ENCODE assay signal across 20 mouse cellular contexts in the genomic region with DNA sequence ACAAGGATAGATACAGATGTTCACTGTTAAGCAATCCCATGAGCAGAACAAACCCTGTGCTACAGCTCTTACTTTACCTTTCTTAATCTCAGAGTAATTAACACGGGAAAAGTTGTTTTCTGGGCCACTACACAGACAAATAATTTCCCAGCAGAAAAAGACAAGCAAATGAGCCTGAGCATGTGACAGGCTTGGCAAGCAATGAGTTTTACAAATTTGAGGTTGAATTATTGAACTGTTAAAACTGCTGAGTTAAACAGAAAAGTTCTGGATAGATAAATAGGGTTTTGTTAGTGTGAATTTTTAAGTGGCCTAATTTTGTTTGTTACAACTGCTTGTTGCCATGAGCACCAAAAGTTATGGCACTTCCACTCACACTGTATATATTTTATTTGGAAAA.
DNase-seq lines count a peak whose midpoint lies in the region; ATAC-seq and TF ChIP-seq lines count a peak whose summit lies in the region.
"Had no signal": no experiment of that assay in that cellular context is flagged by ENCODE, and none has a peak within 500 bp of the region (broad histone marks: within the 10 kb centered on the region; RNA-seq: fewer than 3 reads in every experiment).

No protein-coding gene starts in this region.

- POLR2A ChIA-PET in Patski (lab: Charles Lee) = no interaction called here

- ATAC-seq in Patski = no peak
- ATAC-seq in forebrain, postnatal 0 days = no peak
- ATAC-seq: forebrain, embryonic 13.5 days; hindbrain, postnatal 0 days had no signal

- CTCF ChIA-PET in Patski (lab: Charles Lee) = interaction anchor here (1.7 kb wide), 1 partner anchor 21 kb away, joined by 4 read pairs; no protein-coding TSS in a partner anchor

- no peak overlapping the region for H3K9ac ChIP-seq in forebrain, postnatal 0 days
- H3K9ac ChIP-seq: embryonic facial prominence, embryonic 13.5 days; forebrain, embryonic 13.5 days; hindbrain, embryonic 12.5 days had no signal

- in situ Hi-C loops in Patski (cut with MboI; ENCODE audit: low pct_unique_long_range_greater_than_20kb) = no loop called here

- 22% methylated on average over 1 of the region's 1 CpGs for WGBS in kidney, adult 2 months
- whole genome bisulfite sequencing in forebrain, postnatal 0 days = 27% methylated on average over 1 of the region's 1 CpGs

- H3K4me1 ChIP-seq in kidney, adult 2 months (ENCODE audit: control insufficient read depth, insufficient read depth, low read length) = no peaks in the 10 kb centered on the region
- no peaks in the 10 kb centered on the region for H3K4me1 ChIP-seq in forebrain, postnatal 0 days (ENCODE audit: insufficient read depth)
- H3K4me1 ChIP-seq: embryonic facial prominence, embryonic 13.5 days; forebrain, embryonic 13.5 days; heart, embryonic 10.5 days; hindbrain, embryonic 12.5 days had no signal

- no peaks in the 10 kb centered on the region for H3K9me3 ChIP-seq in forebrain, postnatal 0 days (ENCODE audit: low read length)
- H3K9me3 ChIP-seq: embryonic facial prominence, embryonic 13.5 days; forebrain, embryonic 13.5 days; heart, embryonic 10.5 days; hindbrain, embryonic 12.5 days had no signal

- no peak overlapping the region for H3K4me3 ChIP-seq in kidney, adult 2 months (ENCODE audit: insufficient read depth, low read depth, low read length)
- H3K4me3 ChIP-seq in forebrain, postnatal 0 days (ENCODE audit: low read depth, low read length) = no peak overlapping the region
- H3K4me3 ChIP-seq: embryonic facial prominence, embryonic 13.5 days; forebrain, embryonic 13.5 days; heart, embryonic 10.5 days; hindbrain, embryonic 12.5 days had no signal

- H3K36me3 ChIP-seq in kidney, adult 2 months (ENCODE audit: control insufficient read depth, insufficient read depth, low read length) = no peaks in the 10 kb centered on the region
- no peaks in the 10 kb centered on the region for H3K36me3 ChIP-seq in forebrain, postnatal 0 days (ENCODE audit: insufficient read depth)
- H3K36me3 ChIP-seq: embryonic facial prominence, embryonic 13.5 days; heart, embryonic 10.5 days; hindbrain, embryonic 12.5 days had no signal

- no peak overlapping the region for H3K27ac ChIP-seq in kidney, adult 2 months (ENCODE audit: insufficient read depth, low read depth, low read length)
- H3K27ac ChIP-seq in forebrain, postnatal 0 days (ENCODE audit: low read depth, low read length) = no peak overlapping the region
- H3K27ac ChIP-seq: embryonic facial prominence, embryonic 13.5 days; forebrain, embryonic 13.5 days; heart, embryonic 10.5 days; hindbrain, embryonic 12.5 days; hindbrain, postnatal 0 days had no signal

- no peak for TF ChIP-seq CTCF in kidney, adult 2 months (conservative IDR thresholded peaks at IDR 0.05; ENCODE audit: insufficient read depth, insufficient read length, low read depth, low read length)
- TF ChIP-seq CTCF in Patski (IDR thresholded peaks at IDR 0.05) = no peak
- no peak for TF ChIP-seq CTCF in brain, embryonic 14.5 days (IDR thresholded peaks at IDR 0.05; ENCODE audit: borderline replicate concordance, extremely low read depth, insufficient read depth, insufficient read length)
- no peak for TF ChIP-seq CTCF in forebrain, postnatal 0 days (IDR thresholded peaks at IDR 0.05; ENCODE audit: low read depth)

- peak; percentile 70 for DNase-seq in kidney, adult 2 months
- DNase-seq in kidney, adult 11 months = no peak
- DNase-seq in kidney, postnatal 14 days = peak; percentile 17
- no peak for DNase-seq in kidney, postnatal 4 days
- peak; percentile 22 for DNase-seq in Patski (ENCODE audit: low read depth, low spot score)
- DNase-seq in brain, embryonic 14.5 days (ENCODE audit: low read depth) = peak; percentile 16
- no peak for DNase-seq in forebrain, postnatal 0 days
- DNase-seq: adrenal gland, postnatal 14 days; cerebellum, adult 11-12 months; cerebellum, adult 9-11 months; cerebellum, postnatal 36 days; gastrocnemius, postnatal 10 days; heart, postnatal 10 days; heart, postnatal 4 days had no signal

- no peak for TF ChIP-seq POLR2A in kidney, adult 2 months (IDR thresholded peaks at IDR 0.05; ENCODE audit: low read depth, low read length)
- TF ChIP-seq POLR2A in brain, embryonic 14.5 days (IDR thresholded peaks at IDR 0.05; ENCODE audit: borderline replicate concordance, extremely low read depth, insufficient read depth, insufficient read length, poor library complexity, severe bottlenecking) = no peak

- H3K4me2 ChIP-seq in forebrain, postnatal 0 days (ENCODE audit: low read depth) = no peak overlapping the region
- H3K4me2 ChIP-seq: embryonic facial prominence, embryonic 13.5 days; forebrain, embryonic 13.5 days; hindbrain, embryonic 12.5 days had no signal

- H3K27me3 ChIP-seq in kidney, adult 2 months (replicated peaks; ENCODE audit: control insufficient read depth, insufficient read depth, low read length) = no peaks in the 10 kb centered on the region; the same call in 1 of the 2 replicates
- no peaks in the 10 kb centered on the region for H3K27me3 ChIP-seq in Patski
- no peaks in the 10 kb centered on the region for H3K27me3 ChIP-seq in forebrain, postnatal 0 days (ENCODE audit: insufficient read depth, low read length)
- H3K27me3 ChIP-seq: CH12.LX; embryonic facial prominence, embryonic 13.5 days; forebrain, embryonic 13.5 days; hindbrain, embryonic 12.5 days had no signal

Comparison
In these comparisons a context has a peak if more than half of its experiments do, and no peak if none do; other contexts are left out.
1. DNase-seq: peak in kidney, adult 2 months (single experiment), kidney, postnatal 14 days (single experiment), Patski (single experiment) and brain, embryonic 14.5 days (single experiment); none in kidney, adult 11 months (single experiment), kidney, postnatal 4 days (0 of 2) and forebrain, postnatal 0 days (single experiment).